Mouse (Mus musculus) forebrain, postnatal 0 days (tissue): ENCODE measurements around the gene Cyp20a1. TPM values are rescaled to one million over a fixed set of nuclear protein-coding genes. Genes with fewer than 3 reads are reported as not detected.

Experiments
- ATAC-seq: fragments of 200-750 bp; cut with Nextera tagmentation; 2 replicates; pipeline ENCODE4 v1.8.0; 2017; ENCODE audit warnings: mild to moderate bottlenecking, moderate library complexity
- DNase-seq: peaks from one replicate; pipeline ENCODE4 v3.0.0-alpha.2; 2015
- H3K27ac ChIP-seq: fragments of 300-500 bp; sonication (generic); 2 replicates; pipeline ENCODE4 v1.5.1; 2014; ENCODE audit warnings: low read depth, mild to moderate bottlenecking, antibody characterized with exemption, low read length, moderate library complexity, mixed read lengths
- H3K27me3 ChIP-seq: fragments of 300-500 bp; sonication (generic); 2 replicates; pipeline ENCODE4 v1.6.1; 2014; ENCODE audit warnings: mild to moderate bottlenecking, low read length, mixed read lengths; ENCODE audit not compliant: insufficient read depth
- H3K36me3 ChIP-seq: fragments of 300-500 bp; sonication (generic); 2 replicates; pipeline ENCODE4 v1.6.1; 2014; ENCODE audit warnings: mild to moderate bottlenecking, moderate library complexity; ENCODE audit not compliant: insufficient read depth
- H3K4me1 ChIP-seq: fragments of 300-500 bp; sonication (generic); 2 replicates; pipeline ENCODE4 v1.6.1; 2014; ENCODE audit warnings: antibody characterized with exemption; ENCODE audit not compliant: insufficient read depth
- H3K4me2 ChIP-seq: fragments of 300-500 bp; sonication (generic); 2 replicates; pipeline ENCODE4 v1.6.1; 2014; ENCODE audit warnings: low read depth, mild to moderate bottlenecking, moderate library complexity
- H3K4me3 ChIP-seq: fragments of 300-500 bp; sonication (generic); 2 replicates; pipeline ENCODE4 v1.5.1; 2014; ENCODE audit warnings: low read depth, low read length, mixed read lengths
- H3K9ac ChIP-seq: fragments of 300-500 bp; sonication (generic); 2 replicates; pipeline ENCODE4 v1.6.1; 2014; ENCODE audit warnings: mild to moderate bottlenecking
- H3K9me3 ChIP-seq: fragments of 300-500 bp; sonication (generic); 2 replicates; pipeline ENCODE4 v1.6.1; 2016; ENCODE audit warnings: low read length
- CTCF ChIP-seq: sonication (generic); IDR thresholded peaks from 2 replicates; pipeline ENCODE4 v1.5.1; 2016; ENCODE audit warnings: antibody characterized with exemption, control low read depth, low read depth
- WGBS: fragments of 180-500 bp; shearing (Covaris S2); extraction: QIAGEN DNeasy Blood & Tissue Kit; methylation state at CpG from one replicate; pipeline ENCODE4 v1.1.7; 2014; 5-methylcytosine and 5-hydroxymethylcytosine counted together
- polyA plus RNA-seq: library from polyadenylated mRNA; unstranded; fragments of >200 nt; fragmentation: Nextera tagmentation; extraction: Ambion mirVana; gene quantifications from 2 replicates; pipeline ENCODE4 v1.2.1, GENCODE M21; 2015
- total RNA-seq: library from RNA; depleted of rRNA; stranded (reverse); fragments of >200 nt; gene quantifications from 2 replicates; pipeline ENCODE4 v1.2.3, GENCODE M21; 2014; rRNA removed

Cyp20a1 gene
- total RNA-seq (21.5 and 22.3 TPM in 2 replicates), polyA plus RNA-seq (11.1 and 12.9 TPM in 2 replicates)

- peak within 1 kb of the TSS; percentile 76 for H3K4me2 ChIP-seq
- H3K36me3 ChIP-seq: 0 out of 2 replicates have a peak, but pooled peaks cover 4% of the 10 kb centered on the region
- 3% methylated on average over 60 of the region's 60 CpGs for WGBS
- peak within 1 kb of the TSS; percentile 87 for H3K27ac ChIP-seq
- no peaks in the 10 kb centered on the region for H3K27me3 ChIP-seq
- DNase-seq: peak; percentile 91
- ATAC-seq: peak; percentile 98
- peak within 1 kb of the TSS; percentile 71 for H3K4me3 ChIP-seq
- no peaks in the 10 kb centered on the region for H3K9me3 ChIP-seq
- no peaks in the 10 kb centered on the region for H3K4me1 ChIP-seq
- TF ChIP-seq CTCF: no peak
- H3K9ac ChIP-seq: peak within 1 kb of the TSS; percentile 71
Observed at GRCm38 (mm10) chr1:60342808-60343629, at the start of gene Cyp20a1. TSS of gene Cyp20a1 (plus strand) at chr1:60343323.

GRCm38 (mm10) chr1:60293921-60294320 is 49.2 kb upstream of the Cyp20a1 start:
- ATAC-seq: no peak

GRCm38 (mm10) chr1:60343630-60344455 is 720 bp downstream of the Cyp20a1 start:
- peak overlapping the region; percentile 87 for H3K27ac ChIP-seq
- ATAC-seq (peak; percentile 36; the same call in 1 of the 2 replicates), DNase-seq (peak; percentile 32)

More at GRCm38 (mm10) chr1:60293921-60294320, 49.2 kb upstream of the Cyp20a1 start:
- no peak overlapping the region for H3K4me3 ChIP-seq
- DNase-seq: no peak
- no peaks in the 10 kb centered on the region for H3K9me3 ChIP-seq
- WGBS: 73% methylated on average over 1 of the region's 1 CpGs
- TF ChIP-seq CTCF: no peak
- H3K36me3 ChIP-seq: peaks cover 36% of the 10 kb centered on the region
- no peak overlapping the region for H3K9ac ChIP-seq
- no peak overlapping the region for H3K27ac ChIP-seq
- no peaks in the 10 kb centered on the region for H3K27me3 ChIP-seq
- H3K4me1 ChIP-seq: no peaks in the 10 kb centered on the region
- no peak overlapping the region for H3K4me2 ChIP-seq

GRCm38 (mm10) chr1:60344670-60345069 is 1.5 kb downstream of the Cyp20a1 start:
- WGBS: 90% methylated on average over 6 of the region's 6 CpGs
- no peak for TF ChIP-seq CTCF
- Histone ChIP-seq H3K36me3 (no peaks in the 10 kb centered on the region), H3K9me3 (0 out of 2 replicates have a peak, but pooled peaks cover under 1% of the 10 kb centered on the region), H3K4me1 (no peaks in the 10 kb centered on the region), H3K4me2 (no peak overlapping the region), H3K4me3 (no peak overlapping the region), H3K9ac (no peak overlapping the region), H3K27me3 (no peaks in the 10 kb centered on the region), H3K27ac (no peak overlapping the region)
- ATAC-seq (no peak), DNase-seq (no peak)

More at GRCm38 (mm10) chr1:60343630-60344455, 720 bp downstream of the Cyp20a1 start:
- Histone ChIP-seq H3K27me3 (no peaks in the 10 kb centered on the region), H3K4me3 (peak overlapping the region; percentile 71), H3K9ac (peak overlapping the region; percentile 71), H3K4me2 (peak overlapping the region; percentile 76), H3K9me3 (no peaks in the 10 kb centered on the region), H3K4me1 (no peaks in the 10 kb centered on the region), H3K36me3 (0 out of 2 replicates have a peak, but pooled peaks cover 4% of the 10 kb centered on the region)
- 3% methylated on average over 14 of the region's 14 CpGs for WGBS
- no peak for TF ChIP-seq CTCF

DNA sequence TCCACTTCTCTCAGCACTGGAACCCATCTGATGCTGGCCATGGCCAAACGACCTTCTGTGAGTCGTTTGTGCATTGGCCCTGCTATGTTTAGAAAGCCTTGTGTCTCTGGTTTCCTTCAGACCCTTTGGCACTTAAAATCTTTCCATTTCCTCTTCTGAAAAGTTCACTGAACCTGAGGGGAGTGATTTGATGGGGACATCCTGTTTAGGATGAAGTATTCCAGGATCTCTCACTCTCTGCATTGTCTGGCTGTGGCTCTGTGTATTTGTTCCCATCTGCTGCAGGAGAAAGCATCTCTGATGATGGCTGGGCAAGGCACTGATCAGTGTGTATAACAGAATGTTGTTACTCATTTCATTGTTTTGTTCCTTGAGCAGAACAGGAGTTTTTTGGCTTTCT is 2.6 kb downstream of the Cyp20a1 start:
- DNase-seq: no peak
- Histone ChIP-seq H3K27ac (no peak overlapping the region), H3K27me3 (no peaks in the 10 kb centered on the region), H3K4me3 (no peak overlapping the region), H3K9ac (no peak overlapping the region), H3K9me3 (0 out of 2 replicates have a peak, but pooled peaks cover 6% of the 10 kb centered on the region), H3K4me2 (no peak overlapping the region), H3K4me1 (no peaks in the 10 kb centered on the region), H3K36me3 (no peaks in the 10 kb centered on the region)
- TF ChIP-seq CTCF: no peak
- no peak for ATAC-seq
- 97% methylated on average over 2 of the region's 2 CpGs for WGBS

GRCm38 (mm10) chr1:60352786-60353185 is 9.7 kb downstream of the Cyp20a1 start:
- Histone ChIP-seq H3K4me3 (no peak overlapping the region), H3K9me3 (0 out of 2 replicates have a peak, but pooled peaks cover 6% of the 10 kb centered on the region), H3K36me3 (no peaks in the 10 kb centered on the region), H3K27me3 (no peaks in the 10 kb centered on the region), H3K9ac (no peak overlapping the region), H3K4me2 (no peak overlapping the region), H3K27ac (no peak overlapping the region), H3K4me1 (no peaks in the 10 kb centered on the region)
- 85% methylated on average over 5 of the region's 5 CpGs for WGBS
- DNase-seq (no peak), ATAC-seq (no peak)
- no peak for TF ChIP-seq CTCF

- Histone ChIP-seq H3K4me2 (no peak overlapping the region), H3K27ac (no peak overlapping the region), H3K4me3 (no peak overlapping the region), H3K9me3 (no peaks in the 10 kb centered on the region), H3K27me3 (no peaks in the 10 kb centered on the region), H3K9ac (no peak overlapping the region), H3K4me1 (no peaks in the 10 kb centered on the region), H3K36me3 (no peaks in the 10 kb centered on the region)
- no peak for ATAC-seq
- TF ChIP-seq CTCF: no peak
- no peak for DNase-seq
- 94% methylated on average over 1 of the region's 1 CpGs for WGBS
Observed at GRCm38 (mm10) chr1:60361626-60362025, 18.5 kb downstream of the Cyp20a1 start.
